Mouse (Mus musculus) stomach, embryonic 15.5 days (tissue): Measurements from ENCODE around the gene Prkd3. TPM values are rescaled to one million over a fixed set of nuclear protein-coding genes. Genes with fewer than 3 reads are reported as not detected.

Experiments
- ATAC-seq: fragments of 200-750 bp; cut with Nextera tagmentation; 2 replicates; pipeline ENCODE4 v1.8.0; 2017; ENCODE audit warnings: low read depth, moderate number of reproducible peaks, moderate TSS enrichment; ENCODE audit not compliant: insufficient read depth, low FRiP score
- H3K27ac ChIP-seq: fragments of 300-500 bp; sonication (generic); 2 replicates; pipeline ENCODE4 v1.5.1; 2015; ENCODE audit warnings: mild to moderate bottlenecking, inconsistent platforms
- H3K27me3 ChIP-seq: fragments of 300-500 bp; sonication (generic); replicated peaks from 2 replicates; pipeline ENCODE4 v1.6.1; 2015; ENCODE audit warnings: inconsistent platforms
- H3K36me3 ChIP-seq: fragments of 300-500 bp; sonication (generic); 2 replicates; pipeline ENCODE4 v1.6.1; 2015; ENCODE audit warnings: inconsistent platforms
- H3K4me1 ChIP-seq: fragments of 300-500 bp; sonication (generic); 2 replicates; pipeline ENCODE4 v1.6.1; 2015; ENCODE audit warnings: inconsistent platforms
- H3K4me2 ChIP-seq: fragments of 300-500 bp; sonication (generic); 2 replicates; pipeline ENCODE4 v1.6.1; 2015; ENCODE audit warnings: mild to moderate bottlenecking, inconsistent platforms
- H3K4me3 ChIP-seq: fragments of 300-500 bp; sonication (generic); replicated peaks from 2 replicates; pipeline ENCODE4 v1.5.1; 2015; ENCODE audit warnings: inconsistent platforms
- H3K9ac ChIP-seq: fragments of 300-500 bp; sonication (generic); 2 replicates; pipeline ENCODE4 v1.6.1; 2015; ENCODE audit warnings: inconsistent platforms
- H3K9me3 ChIP-seq: fragments of 300-500 bp; sonication (generic); 2 replicates; pipeline ENCODE4 v1.6.1; 2016; ENCODE audit warnings: inconsistent platforms
- WGBS: fragments of 180-500 bp; shearing (Covaris S2); methylation state at CpG from one replicate; pipeline ENCODE4 v1.1.7; 2015; 5-methylcytosine and 5-hydroxymethylcytosine counted together
- polyA plus RNA-seq: library from polyadenylated mRNA; unstranded; fragments of >200 nt; fragmentation: Nextera tagmentation; extraction: Ambion mirVana; gene quantifications from 2 replicates; pipeline ENCODE4 v1.2.1, GENCODE M21; 2015

Prkd3 gene
- polyA plus RNA-seq, 1 experiment from 2014 or later = 32.6 TPM

DNA sequence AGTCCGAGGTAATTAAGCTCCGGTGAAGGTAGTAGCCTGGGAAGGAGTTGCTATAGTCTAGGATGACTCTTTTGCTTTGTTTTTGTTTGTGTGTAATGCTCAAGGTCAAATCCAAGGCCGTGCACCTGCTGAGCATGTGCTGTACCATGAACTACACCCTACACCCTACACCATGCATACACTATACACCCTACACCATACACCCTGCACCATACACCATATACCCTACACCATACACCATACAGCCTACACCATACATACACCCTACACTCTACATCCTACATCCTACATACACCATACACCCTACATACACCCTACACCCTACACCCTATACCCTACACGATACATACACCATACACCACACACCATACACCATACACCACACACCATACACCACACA is 12.2 kb upstream of the Prkd3 start:
- no peak overlapping the region for H3K4me3 ChIP-seq
- WGBS = 79% methylated on average over 4 of the region's 4 CpGs
- H3K36me3 ChIP-seq = no peaks in the 10 kb centered on the region
- H3K9me3 ChIP-seq = no peaks in the 10 kb centered on the region
- H3K4me1 ChIP-seq = no peaks in the 10 kb centered on the region
- H3K27ac ChIP-seq = no peak overlapping the region
- no peak overlapping the region for H3K4me2 ChIP-seq
- H3K9ac ChIP-seq = no peak overlapping the region
- ATAC-seq = no peak
- no peaks in the 10 kb centered on the region for H3K27me3 ChIP-seq

DNA sequence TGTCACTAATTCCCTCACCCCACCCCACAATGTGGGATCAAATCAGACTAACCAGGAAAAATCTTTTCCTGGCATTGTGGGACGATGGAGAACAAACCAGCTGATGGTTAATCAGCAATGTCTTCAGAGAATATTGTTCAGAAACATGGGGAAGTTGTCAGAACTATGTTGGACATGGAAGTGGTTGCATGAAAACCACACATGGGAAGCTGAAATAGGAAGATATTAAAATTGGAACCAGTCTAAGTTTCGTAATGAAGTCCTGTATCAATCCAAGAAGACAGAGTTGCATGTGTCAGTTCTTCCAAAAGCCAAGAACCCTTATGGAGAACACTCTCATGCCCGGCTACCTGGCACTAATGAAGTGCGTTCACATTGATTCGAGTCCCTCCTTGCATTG is 11.0 kb upstream of the Prkd3 start:
- H3K9ac ChIP-seq = no peak overlapping the region
- WGBS = 86% methylated on average over 5 of the region's 5 CpGs
- H3K27ac ChIP-seq = no peak overlapping the region

DNA sequence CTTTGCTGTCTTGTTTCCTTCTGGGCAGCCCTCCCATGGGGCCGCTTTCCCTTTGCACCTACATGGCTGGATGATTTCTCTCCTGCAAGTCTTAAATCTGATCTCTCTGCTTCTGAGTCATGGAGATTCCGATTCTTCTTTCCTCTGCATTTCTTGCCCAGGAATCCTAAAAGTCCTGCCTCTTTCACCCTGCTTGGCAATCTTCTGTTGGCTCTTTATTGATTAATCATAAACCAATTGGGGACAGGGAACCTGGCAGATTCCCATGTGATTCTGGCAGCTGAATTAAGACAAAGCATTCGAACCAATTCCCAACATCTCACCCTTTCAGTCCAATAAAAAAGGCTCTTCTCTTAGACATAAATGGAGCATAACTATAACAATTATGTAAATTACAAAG is 8.6 kb upstream of the Prkd3 start:
- 66% methylated on average over 3 of the region's 3 CpGs for WGBS
- H3K36me3 ChIP-seq = no peaks in the 10 kb centered on the region
- H3K4me3 ChIP-seq = no peak overlapping the region
- H3K27ac ChIP-seq = no peak overlapping the region
- H3K9ac ChIP-seq = no peak overlapping the region
- no peak overlapping the region for H3K4me2 ChIP-seq
- H3K4me1 ChIP-seq = no peaks in the 10 kb centered on the region
- ATAC-seq = no peak
- no peaks in the 10 kb centered on the region for H3K9me3 ChIP-seq
- H3K27me3 ChIP-seq = no peaks in the 10 kb centered on the region

More for the DNA sequence above, 11.0 kb upstream of the Prkd3 start:
- Histone ChIP-seq H3K9me3 (no peaks in the 10 kb centered on the region), H3K36me3 (no peaks in the 10 kb centered on the region), H3K4me3 (no peak overlapping the region), H3K27me3 (no peaks in the 10 kb centered on the region), H3K4me1 (no peaks in the 10 kb centered on the region), H3K4me2 (no peak overlapping the region)
- no peak for ATAC-seq

DNA sequence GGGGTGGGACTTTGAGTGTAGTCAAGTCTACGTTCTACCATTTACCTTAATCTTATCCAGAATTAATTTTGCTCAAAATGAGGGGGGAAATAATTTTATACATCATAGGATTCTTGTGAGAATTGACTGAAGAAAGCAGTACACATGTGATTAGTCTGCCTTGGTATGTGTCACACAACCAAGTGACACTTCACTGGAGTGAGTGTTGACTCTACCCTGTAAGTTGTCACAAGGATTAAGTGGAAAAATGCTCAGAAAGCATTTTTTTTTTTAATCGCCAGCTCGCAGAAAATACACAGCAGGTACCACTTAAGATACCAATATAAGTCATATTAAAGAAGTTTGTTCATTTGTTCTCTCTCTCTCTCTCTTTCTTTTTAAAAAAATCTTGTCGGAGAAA is 3.9 kb upstream of the Prkd3 start:
- no peaks in the 10 kb centered on the region for H3K4me1 ChIP-seq
- no peak overlapping the region for H3K9ac ChIP-seq
- H3K4me3 ChIP-seq = no peak overlapping the region
- H3K27ac ChIP-seq = no peak overlapping the region
- ATAC-seq = no peak
- no peaks in the 10 kb centered on the region for H3K27me3 ChIP-seq
- 75% methylated on average over 4 of the region's 4 CpGs for WGBS
- no peaks in the 10 kb centered on the region for H3K9me3 ChIP-seq
- H3K36me3 ChIP-seq = no peaks in the 10 kb centered on the region
- H3K4me2 ChIP-seq = no peak overlapping the region

DNA sequence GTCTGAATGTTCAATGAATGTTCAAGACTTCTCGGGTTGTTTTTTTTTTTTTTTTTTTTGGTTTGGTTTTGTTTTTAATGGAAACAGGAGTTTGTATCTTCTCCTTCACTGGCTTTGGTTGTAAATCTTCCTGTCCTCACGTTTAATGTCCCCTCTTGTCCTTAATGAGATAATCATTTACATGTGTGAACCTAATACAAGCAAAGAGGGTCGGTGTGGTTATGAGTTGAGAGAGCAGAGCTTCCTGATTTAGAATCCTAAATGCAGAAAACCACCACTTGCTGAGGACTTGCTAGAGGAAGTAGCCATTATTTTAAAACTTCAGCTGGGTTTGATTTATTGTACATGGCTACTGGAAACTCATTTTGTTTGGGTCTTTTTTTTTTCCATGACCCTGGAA is 2.1 kb upstream of the Prkd3 start:
- 47% methylated on average over 3 of the region's 3 CpGs for WGBS
- no peak overlapping the region for H3K4me3 ChIP-seq

DNA sequence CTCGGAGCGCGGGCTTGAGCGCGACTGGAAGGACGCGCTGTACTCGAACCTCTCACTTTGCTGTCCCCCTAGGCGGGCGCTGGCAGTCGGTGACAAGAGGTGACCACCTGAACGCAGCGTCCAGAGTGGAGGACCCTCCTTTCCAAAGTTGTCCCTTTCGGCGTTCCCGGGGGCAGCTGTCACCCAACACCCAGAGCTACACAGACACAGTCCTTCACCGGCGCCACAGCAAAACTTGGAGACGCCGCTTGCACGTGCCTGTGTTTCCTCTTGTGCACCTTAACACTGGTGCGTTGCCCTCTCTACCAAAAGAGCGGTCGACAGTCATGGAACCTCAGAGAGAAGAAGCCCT is 344 bp upstream of the Prkd3 start:
- H3K27me3 ChIP-seq = no peaks in the 10 kb centered on the region
- WGBS = 2% methylated on average over 24 of the region's 24 CpGs
- ATAC-seq = no peak; the same call in 1 of the 2 replicates
- peak overlapping the region; percentile 35; the same call in 1 of the 2 replicates for H3K9ac ChIP-seq
- H3K4me3 ChIP-seq = peak overlapping the region; percentile 86
- H3K4me1 ChIP-seq = peaks cover 8% of the 10 kb centered on the region; the same call in 1 of the 2 replicates
- H3K27ac ChIP-seq = no peak overlapping the region
- no peaks in the 10 kb centered on the region for H3K36me3 ChIP-seq
- no peaks in the 10 kb centered on the region for H3K9me3 ChIP-seq
- H3K4me2 ChIP-seq = peak overlapping the region; percentile 90

More for the DNA sequence above, 2.1 kb upstream of the Prkd3 start:
- Histone ChIP-seq H3K9ac (no peak overlapping the region), H3K4me2 (no peak overlapping the region), H3K4me1 (0 out of 2 replicates have a peak, but pooled peaks cover 4% of the 10 kb centered on the region), H3K36me3 (no peaks in the 10 kb centered on the region), H3K27ac (no peak overlapping the region), H3K9me3 (no peaks in the 10 kb centered on the region), H3K27me3 (no peaks in the 10 kb centered on the region)
- ATAC-seq = no peak

DNA sequence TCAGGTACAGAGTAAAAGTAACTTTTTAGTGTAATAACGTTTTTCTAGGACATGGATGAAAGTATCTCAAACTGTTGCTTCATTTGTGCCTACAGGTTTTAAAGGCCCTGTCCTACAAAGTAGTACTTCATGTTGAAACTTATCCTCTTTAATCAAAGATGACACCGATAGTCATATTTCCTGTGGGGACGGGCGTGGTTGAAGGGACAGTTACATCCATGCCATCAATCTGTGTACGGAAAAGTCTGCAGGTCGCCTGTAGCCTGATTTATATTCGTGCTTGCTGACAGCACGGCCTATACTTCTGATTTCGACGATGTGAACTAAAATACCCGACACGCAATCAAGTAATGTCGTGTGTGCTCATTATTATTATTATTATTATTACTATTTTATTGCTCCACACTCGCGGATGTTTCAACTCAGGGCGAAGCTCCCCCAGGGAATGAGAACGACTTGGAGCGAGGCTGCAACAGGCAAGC is 849 bp downstream of the Prkd3 start:
- peak overlapping the region; percentile 86 for H3K4me3 ChIP-seq
- under 1% methylated on average over 18 of the region's 18 CpGs for WGBS
- H3K9ac ChIP-seq = peak overlapping the region; percentile 80
- no peak for ATAC-seq
- no peaks in the 10 kb centered on the region for H3K9me3 ChIP-seq
- peaks cover 8% of the 10 kb centered on the region; the same call in 1 of the 2 replicates for H3K4me1 ChIP-seq
- H3K36me3 ChIP-seq = no peaks in the 10 kb centered on the region
- H3K4me2 ChIP-seq = peak overlapping the region; percentile 90
- no peaks in the 10 kb centered on the region for H3K27me3 ChIP-seq
- peak overlapping the region; percentile 90 for H3K27ac ChIP-seq

DNA sequence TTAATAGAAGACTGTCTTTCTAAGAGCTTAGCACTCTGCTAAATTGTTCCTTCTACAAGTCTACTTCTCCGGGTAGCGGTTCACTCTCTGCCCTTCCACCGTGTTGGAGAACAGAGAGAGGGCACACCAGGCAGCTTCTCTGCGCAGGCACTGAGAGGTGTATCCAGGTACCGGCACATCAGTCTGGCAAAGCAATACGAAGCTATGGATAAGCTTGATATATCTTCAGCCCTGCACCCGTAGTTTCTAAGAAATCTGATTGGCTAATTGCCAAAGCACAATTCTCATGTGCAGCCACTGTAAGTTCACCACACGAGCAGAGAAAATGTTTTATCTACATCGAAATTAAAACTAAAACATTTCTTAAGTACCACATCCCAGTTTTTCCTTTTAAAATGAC is 2.2 kb downstream of the Prkd3 start:
- H3K4me1 ChIP-seq = peaks cover 8% of the 10 kb centered on the region; the same call in 1 of the 2 replicates
- H3K36me3 ChIP-seq = no peaks in the 10 kb centered on the region
- no peak overlapping the region for H3K27ac ChIP-seq
- peak overlapping the region; percentile 7; the same call in 1 of the 2 replicates for H3K4me3 ChIP-seq
- peak overlapping the region; percentile 90 for H3K4me2 ChIP-seq
- H3K9me3 ChIP-seq = no peaks in the 10 kb centered on the region
- no peaks in the 10 kb centered on the region for H3K27me3 ChIP-seq
- ATAC-seq = no peak
- no peak overlapping the region for H3K9ac ChIP-seq
- WGBS = 28% methylated on average over 9 of the region's 9 CpGs

DNA sequence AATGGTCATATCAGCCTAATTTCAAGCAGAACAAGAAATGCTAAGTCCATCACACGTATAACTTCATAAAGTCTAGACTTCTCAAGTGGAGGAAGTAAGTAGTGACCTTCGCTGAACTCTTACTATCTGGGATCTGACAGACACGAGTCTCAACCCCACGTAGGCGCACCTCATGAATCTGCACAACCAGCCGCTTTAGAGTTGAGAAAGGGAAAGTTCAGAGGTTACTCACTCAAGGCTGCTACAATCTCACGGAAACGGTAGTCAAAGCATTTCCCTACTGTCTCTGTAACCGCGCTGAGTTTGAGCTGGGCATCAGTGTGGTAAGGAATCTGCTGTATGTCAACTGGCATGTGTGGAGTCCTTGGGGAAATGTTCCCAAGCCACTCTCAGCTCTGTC is 4.8 kb downstream of the Prkd3 start:
- Histone ChIP-seq H3K4me2 (no peak overlapping the region), H3K27ac (no peak overlapping the region), H3K27me3 (no peaks in the 10 kb centered on the region), H3K36me3 (peaks cover 10% of the 10 kb centered on the region), H3K9me3 (no peaks in the 10 kb centered on the region), H3K4me3 (no peak overlapping the region), H3K9ac (no peak overlapping the region), H3K4me1 (peaks cover 8% of the 10 kb centered on the region; the same call in 1 of the 2 replicates)
- WGBS = 71% methylated on average over 10 of the region's 10 CpGs
- no peak for ATAC-seq

DNA sequence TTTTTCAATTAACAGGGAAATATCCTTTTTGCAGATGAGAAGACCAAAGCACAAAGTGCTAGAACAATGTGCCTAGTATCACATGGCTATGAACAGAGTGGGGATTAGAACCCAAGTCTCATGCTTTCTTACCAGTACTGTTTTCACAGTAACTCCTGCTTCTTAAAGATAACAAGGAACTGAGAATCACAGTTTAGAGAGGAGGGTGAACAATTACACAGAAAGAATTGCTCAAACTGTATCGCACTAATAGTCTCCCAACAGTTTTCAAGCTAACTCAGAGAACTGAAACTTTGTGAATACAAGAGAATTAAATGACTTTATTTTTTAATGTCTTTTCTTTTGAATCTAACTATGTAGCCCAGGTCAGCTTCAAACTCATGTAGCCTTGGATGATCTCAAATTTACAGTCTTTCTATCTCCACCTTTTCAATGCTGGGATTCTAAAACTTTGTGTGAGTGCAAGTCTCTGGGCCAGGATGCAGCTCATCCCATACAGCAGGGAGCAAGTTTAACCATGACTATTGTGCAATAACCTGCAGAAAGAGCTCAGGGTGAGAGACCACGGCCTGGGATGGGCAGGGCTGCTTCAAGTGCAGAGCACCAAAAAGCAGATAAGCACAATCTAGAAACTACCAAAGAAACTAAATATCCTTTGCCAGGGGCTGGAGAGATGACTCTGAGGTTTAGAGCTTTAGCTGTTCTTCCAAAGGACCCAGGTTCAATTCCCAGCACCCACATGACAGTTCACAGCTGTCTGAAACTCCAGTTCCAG is 5.5 kb downstream of the Prkd3 start:
- H3K36me3 ChIP-seq = peaks cover 10% of the 10 kb centered on the region
- no peak for ATAC-seq
- no peak overlapping the region for H3K4me2 ChIP-seq
- H3K9me3 ChIP-seq = no peaks in the 10 kb centered on the region
- no peak overlapping the region for H3K4me3 ChIP-seq
- H3K27me3 ChIP-seq = no peaks in the 10 kb centered on the region
- no peak overlapping the region for H3K9ac ChIP-seq
- H3K4me1 ChIP-seq = peaks cover 8% of the 10 kb centered on the region; the same call in 1 of the 2 replicates
- H3K27ac ChIP-seq = no peak overlapping the region
- WGBS = 77% methylated on average over 2 of the region's 2 CpGs

DNA sequence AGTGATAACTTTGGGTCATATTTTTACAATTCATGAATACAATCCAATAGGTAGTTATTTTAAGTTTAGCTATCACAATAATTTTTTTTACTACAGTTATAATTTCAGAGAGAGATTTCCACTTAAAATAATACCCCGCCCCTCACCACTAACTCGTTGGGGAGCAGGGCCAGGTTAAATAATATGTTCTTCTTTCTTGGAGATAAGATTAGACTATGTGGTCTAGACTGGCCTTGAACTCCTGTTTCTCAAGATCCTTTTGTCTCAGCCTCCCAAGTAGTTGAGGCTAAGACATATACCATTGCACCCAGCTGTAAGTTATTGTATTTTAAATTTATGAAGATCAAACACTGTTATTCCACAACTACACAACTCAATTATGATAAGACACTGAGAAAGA is 7.0 kb downstream of the Prkd3 start:
- no peak overlapping the region for H3K4me2 ChIP-seq
- no peak overlapping the region for H3K27ac ChIP-seq
- peaks cover 5% of the 10 kb centered on the region; the same call in 1 of the 2 replicates for H3K4me1 ChIP-seq
- H3K27me3 ChIP-seq = no peaks in the 10 kb centered on the region
- no peak overlapping the region for H3K4me3 ChIP-seq
- 79% methylated on average over 2 of the region's 2 CpGs for WGBS
- peaks cover 10% of the 10 kb centered on the region for H3K36me3 ChIP-seq
- ATAC-seq = no peak
- no peak overlapping the region for H3K9ac ChIP-seq
- H3K9me3 ChIP-seq = no peaks in the 10 kb centered on the region

DNA sequence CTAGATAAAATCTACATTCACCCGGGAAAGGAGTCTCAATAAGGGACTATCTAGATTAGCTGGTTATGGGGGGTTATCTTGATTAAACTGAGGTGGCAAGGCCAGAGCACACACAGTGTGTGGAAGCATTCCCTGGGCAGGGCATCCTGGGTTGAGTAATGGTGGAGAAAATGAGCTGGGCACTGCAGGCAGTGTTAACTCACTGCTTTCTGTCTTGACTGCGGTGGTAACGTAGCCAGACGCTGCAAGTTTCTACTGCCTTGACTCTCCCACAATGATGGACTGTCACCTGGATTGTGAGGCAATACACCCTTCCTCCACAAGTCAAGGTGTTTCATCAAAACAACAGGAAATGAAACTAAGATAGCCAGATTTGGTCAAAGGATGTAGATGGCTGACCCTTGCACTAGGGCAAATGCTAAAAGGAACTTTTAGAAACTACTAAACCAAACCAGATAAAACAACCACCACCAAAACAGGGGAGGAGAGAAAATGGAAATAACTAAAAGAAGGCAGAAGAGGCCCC is 20.8 kb downstream of the Prkd3 start:
- H3K36me3 ChIP-seq = no peaks in the 10 kb centered on the region
- WGBS = 90% methylated on average over 4 of the region's 4 CpGs
- H3K9ac ChIP-seq = no peak overlapping the region
- no peaks in the 10 kb centered on the region for H3K27me3 ChIP-seq
- no peak overlapping the region for H3K27ac ChIP-seq
- no peak overlapping the region for H3K4me2 ChIP-seq
- H3K4me3 ChIP-seq = no peak overlapping the region
- 0 out of 2 replicates have a peak, but pooled peaks cover 4% of the 10 kb centered on the region for H3K4me1 ChIP-seq
- no peaks in the 10 kb centered on the region for H3K9me3 ChIP-seq
- ATAC-seq = no peak
